Mouse (Mus musculus): ENCODE results near the gene Pex12. TPM values are rescaled to one million over a fixed set of nuclear protein-coding genes. Genes with fewer than 3 reads are reported as not detected.
A peak's percentile ranks its signal among the peaks of the same experiment; 100 is the strongest.
"Not testable (repeated sequence)": the region's sequence is repeated elsewhere in the genome, so short reads cannot be mapped to it uniquely, and the experiment has no call there.

The Pex12 gene
- polyA plus RNA-seq (2016; fragmentation: Nextera tagmentation; extraction: Ambion mirVana) = 15.4 and 18.5 TPM in 2 replicates

DNA sequence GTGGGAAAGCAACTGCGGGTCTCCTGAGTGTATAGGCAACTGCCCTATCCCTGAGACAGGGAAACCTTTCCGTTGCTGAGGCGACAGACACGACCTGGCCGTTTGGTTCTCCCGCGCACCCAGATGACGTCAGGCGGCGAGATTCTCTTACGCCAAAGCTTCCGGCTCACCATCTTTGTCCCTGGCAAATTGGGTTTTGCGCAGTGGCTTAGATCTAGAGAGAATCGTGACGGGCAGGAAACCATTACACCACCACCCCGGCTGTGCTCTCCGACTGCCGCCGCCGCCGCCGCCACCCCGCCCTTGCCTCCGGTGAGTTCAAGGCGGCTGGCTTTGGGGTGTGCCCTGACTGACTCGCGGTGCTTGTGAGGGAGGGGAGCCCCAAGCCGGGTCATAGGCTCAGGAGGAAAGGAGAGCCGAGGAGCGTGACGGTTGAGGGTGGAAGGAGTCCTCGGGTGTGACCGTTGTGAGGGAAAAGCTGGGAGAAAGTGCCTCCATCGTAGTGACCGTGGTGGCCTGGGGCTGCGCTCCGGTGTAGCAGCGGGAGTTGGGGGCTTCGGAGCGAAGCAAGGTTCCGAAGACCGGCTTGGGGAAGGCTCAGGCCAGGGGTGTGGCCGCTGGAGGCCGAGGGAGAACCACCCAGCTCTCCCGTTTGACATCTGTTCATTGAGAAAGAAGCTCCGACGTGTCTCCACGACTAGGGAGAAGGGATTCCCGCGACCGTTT, at the start of gene Pex12:
Gene Pex12 (minus strand): TSS at position 61 of the 726 bp plus-strand sequence.
- Histone ChIP-seq H3K4me3 (replicated peaks) (peak within 1 kb of the TSS; percentile 88), H3K9ac (peak within 1 kb of the TSS; percentile 91), H3K4me1 (peaks cover 32% of the 10 kb centered on the region), H3K27ac (peak within 1 kb of the TSS; percentile 95), H3K27me3 (no peaks in the 10 kb centered on the region), H3K4me2 (peak within 1 kb of the TSS; percentile 72), H3K36me3 (replicated peaks) (no peaks in the 10 kb centered on the region), H3K9me3 (no peaks in the 10 kb centered on the region)
- peak; percentile 80 for ATAC-seq (ENCODE audit: low FRiP score)
- under 1% methylated on average over 51 of the region's 51 CpGs for WGBS

DNA sequence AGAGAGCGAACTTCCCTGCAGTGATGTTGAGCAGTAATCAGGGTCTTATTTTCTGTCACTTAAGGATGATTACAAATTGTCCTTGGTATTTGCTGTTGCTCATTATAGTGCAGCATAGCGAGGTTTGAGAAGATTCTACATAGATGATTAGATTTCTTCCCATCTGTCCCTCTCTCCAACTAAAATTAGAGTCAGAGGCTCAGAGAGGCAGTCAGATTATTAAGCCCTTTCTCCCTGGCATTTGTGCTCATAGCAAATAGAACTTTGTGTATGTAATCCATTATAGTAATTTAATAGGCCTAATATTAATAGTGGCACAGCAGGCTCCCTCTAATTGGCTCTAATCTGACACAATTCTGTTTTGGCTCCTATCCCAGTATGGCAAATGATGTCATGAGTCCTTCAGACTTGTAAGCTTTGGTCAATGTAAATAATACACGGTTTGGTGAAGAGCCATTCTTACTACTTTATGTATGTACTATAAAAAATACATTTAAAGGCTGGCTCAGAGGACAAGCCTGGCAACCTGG, 39.4 kb upstream of the Pex12 start:
- no peaks in the 10 kb centered on the region for H3K4me1 ChIP-seq
- H3K4me3 ChIP-seq (replicated peaks) = no peak overlapping the region
- peaks cover 65% of the 10 kb centered on the region for H3K36me3 ChIP-seq (replicated peaks)
- H3K27ac ChIP-seq = no peak overlapping the region
- H3K4me2 ChIP-seq = no peak overlapping the region
- WGBS = 67% methylated on average over 3 of the region's 3 CpGs
- no peaks in the 10 kb centered on the region for H3K9me3 ChIP-seq
- H3K9ac ChIP-seq = no peak overlapping the region
- H3K27me3 ChIP-seq = no peaks in the 10 kb centered on the region
- no peak for ATAC-seq (ENCODE audit: low FRiP score)

DNA sequence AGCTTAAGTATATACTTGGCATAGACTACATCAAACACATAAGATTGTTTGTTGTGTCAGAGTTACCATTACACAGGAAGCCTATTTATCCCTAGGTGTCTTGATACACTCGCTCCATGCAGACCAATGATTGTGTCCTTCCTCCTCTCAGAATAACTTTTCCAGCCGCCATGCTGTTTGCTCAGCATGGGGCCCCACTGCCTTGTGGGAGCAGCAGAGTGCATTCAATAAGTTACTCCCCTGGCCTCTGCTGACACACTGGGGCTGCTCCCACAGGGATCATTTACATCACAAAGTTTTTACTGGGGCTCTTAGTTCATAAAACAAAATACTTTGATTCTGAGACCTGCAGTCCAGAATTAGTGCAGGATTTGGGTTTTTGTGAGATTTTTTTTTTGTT, 37.3 kb upstream of the Pex12 start:
- no peak for ATAC-seq (ENCODE audit: low FRiP score)
- Histone ChIP-seq H3K4me3 (replicated peaks) (no peak overlapping the region), H3K9ac (no peak overlapping the region), H3K36me3 (replicated peaks) (peaks cover 76% of the 10 kb centered on the region), H3K4me1 (no peaks in the 10 kb centered on the region), H3K9me3 (no peaks in the 10 kb centered on the region), H3K4me2 (no peak overlapping the region), H3K27ac (no peak overlapping the region), H3K27me3 (no peaks in the 10 kb centered on the region)
- WGBS = 29% methylated on average over 2 of the region's 2 CpGs

DNA sequence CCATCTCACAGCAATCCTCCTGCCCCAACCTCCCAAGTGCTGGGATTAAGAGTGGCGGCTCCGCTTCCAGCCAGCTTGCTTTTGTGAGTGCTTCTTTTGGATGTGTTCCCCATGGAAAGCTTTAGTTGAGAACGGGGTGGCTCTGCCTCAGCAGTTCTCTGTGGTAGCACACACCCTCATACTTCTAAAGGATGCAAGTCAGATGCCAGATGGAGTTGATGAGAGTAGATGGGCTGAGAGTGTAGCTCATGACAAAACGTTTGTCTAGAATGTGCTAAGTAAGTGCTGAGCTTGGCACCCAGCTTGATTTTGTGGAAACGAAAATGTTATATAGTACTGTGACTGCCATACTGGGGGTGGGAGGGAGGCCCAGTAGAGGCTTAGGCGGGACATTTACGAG, 33.4 kb upstream of the Pex12 start:
- Histone ChIP-seq H3K36me3 (replicated peaks) (peaks cover 67% of the 10 kb centered on the region), H3K4me2 (no peak overlapping the region), H3K4me3 (replicated peaks) (no peak overlapping the region), H3K9ac (no peak overlapping the region), H3K9me3 (no peaks in the 10 kb centered on the region), H3K4me1 (no peaks in the 10 kb centered on the region), H3K27me3 (no peaks in the 10 kb centered on the region), H3K27ac (no peak overlapping the region)
- 90% methylated on average over 7 of the region's 7 CpGs for WGBS
- ATAC-seq (ENCODE audit: low FRiP score) = no peak

DNA sequence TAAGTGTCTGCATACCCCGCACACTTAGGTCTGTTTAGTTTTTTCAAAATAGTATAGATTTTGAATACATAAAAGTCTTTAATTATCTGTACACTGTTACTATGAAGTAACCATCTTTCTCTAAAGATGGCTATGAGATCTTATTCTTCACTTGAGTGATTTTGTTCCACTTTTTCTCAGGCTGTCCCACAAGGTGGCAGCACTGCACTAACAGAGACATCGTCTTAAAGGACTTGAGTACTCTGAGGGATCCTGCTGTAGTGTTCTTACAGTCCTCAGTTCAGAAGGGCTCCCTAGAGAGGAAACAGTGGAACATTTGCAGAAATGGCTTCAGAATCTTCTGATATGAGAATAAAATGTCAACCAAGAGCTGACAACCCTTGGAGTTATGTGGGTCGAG, 25.0 kb upstream of the Pex12 start:
- Histone ChIP-seq H3K27ac (no peak overlapping the region), H3K4me3 (replicated peaks) (no peak overlapping the region), H3K4me1 (no peaks in the 10 kb centered on the region), H3K27me3 (no peaks in the 10 kb centered on the region), H3K4me2 (no peak overlapping the region), H3K9ac (no peak overlapping the region), H3K36me3 (replicated peaks) (peaks cover 59% of the 10 kb centered on the region), H3K9me3 (no peaks in the 10 kb centered on the region)
- ATAC-seq (ENCODE audit: low FRiP score) = no peak
- 61% methylated on average over 3 of the region's 3 CpGs for WGBS

DNA sequence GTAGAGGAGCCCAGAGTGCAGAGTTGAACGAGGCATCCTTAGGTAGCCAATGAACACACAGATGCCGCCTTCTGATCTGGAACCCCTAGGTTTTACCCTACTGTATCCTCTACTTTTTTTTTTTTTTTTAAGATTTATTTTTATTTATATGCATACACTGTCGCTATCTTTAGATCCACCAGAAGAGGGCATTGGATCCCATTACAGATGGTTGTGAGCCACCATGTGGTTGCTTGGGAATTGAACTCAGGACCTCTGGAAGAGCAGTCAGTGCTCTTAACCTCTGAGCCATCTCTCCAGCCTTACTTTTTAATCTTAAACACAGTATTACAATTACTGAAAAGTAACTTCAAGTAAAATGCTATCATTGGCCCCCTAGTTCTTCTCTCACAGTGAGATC, 24.3 kb upstream of the Pex12 start:
- not testable (repeated sequence) for H3K27me3 ChIP-seq; H3K4me1 ChIP-seq; H3K4me2 ChIP-seq; H3K27ac ChIP-seq; H3K9ac ChIP-seq; H3K4me3 ChIP-seq (replicated peaks); H3K9me3 ChIP-seq; ATAC-seq (ENCODE audit: low FRiP score)
- WGBS = 86% methylated on average over 3 of the region's 3 CpGs
- peaks cover 65% of the 10 kb centered on the region for H3K36me3 ChIP-seq (replicated peaks)

DNA sequence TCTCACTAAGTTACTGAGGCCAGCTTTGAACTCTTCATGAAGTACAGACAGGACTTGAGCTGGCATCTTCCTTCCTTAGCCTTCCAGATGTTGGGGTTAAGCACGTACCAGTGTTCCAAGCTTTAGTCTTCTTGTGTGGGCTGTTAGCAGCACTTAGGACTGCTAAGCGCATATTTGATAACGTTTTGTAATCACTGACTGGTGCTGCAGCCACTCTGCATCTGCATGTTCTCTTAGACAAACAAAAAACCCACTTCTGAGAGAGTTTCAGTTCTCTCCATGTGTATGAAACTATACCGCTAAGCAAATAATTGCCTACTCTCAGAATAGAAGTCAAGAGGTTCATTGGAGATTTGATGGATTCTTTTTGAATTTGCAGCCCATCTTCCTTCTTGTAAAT, 16.7 kb upstream of the Pex12 start:
- WGBS = 82% methylated on average over 4 of the region's 4 CpGs
- Histone ChIP-seq H3K4me3 (replicated peaks) (no peak overlapping the region), H3K36me3 (replicated peaks) (peaks cover 55% of the 10 kb centered on the region), H3K27me3 (no peaks in the 10 kb centered on the region), H3K4me1 (no peaks in the 10 kb centered on the region), H3K4me2 (no peak overlapping the region), H3K9ac (no peak overlapping the region), H3K27ac (no peak overlapping the region), H3K9me3 (no peaks in the 10 kb centered on the region)
- ATAC-seq (ENCODE audit: low FRiP score) = no peak

DNA sequence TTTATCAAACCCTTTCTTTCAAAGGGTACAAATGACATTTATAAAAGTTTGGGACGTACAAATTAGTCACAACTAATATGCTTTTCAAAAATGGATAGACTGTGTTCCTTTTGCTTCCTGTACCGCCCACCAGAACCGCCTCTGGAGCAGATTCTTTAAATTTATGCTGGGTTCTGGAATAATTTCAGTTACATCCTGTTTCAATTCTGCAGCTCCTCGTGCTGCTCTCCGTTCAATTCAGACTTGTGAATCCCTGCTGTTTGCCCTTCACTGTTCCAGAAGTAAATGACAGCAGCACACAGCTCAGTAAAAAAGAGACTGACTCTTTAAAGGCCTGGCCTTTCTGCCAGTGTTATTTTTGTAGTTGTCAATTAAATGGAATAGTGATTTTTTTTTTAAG, 10.1 kb upstream of the Pex12 start:
- Histone ChIP-seq H3K4me1 (no peaks in the 10 kb centered on the region), H3K27ac (no peak overlapping the region), H3K27me3 (no peaks in the 10 kb centered on the region), H3K9ac (no peak overlapping the region), H3K9me3 (no peaks in the 10 kb centered on the region), H3K4me3 (replicated peaks) (no peak overlapping the region), H3K4me2 (no peak overlapping the region), H3K36me3 (replicated peaks) (peaks cover 24% of the 10 kb centered on the region)
- 73% methylated on average over 5 of the region's 5 CpGs for WGBS
- no peak for ATAC-seq (ENCODE audit: low FRiP score)

DNA sequence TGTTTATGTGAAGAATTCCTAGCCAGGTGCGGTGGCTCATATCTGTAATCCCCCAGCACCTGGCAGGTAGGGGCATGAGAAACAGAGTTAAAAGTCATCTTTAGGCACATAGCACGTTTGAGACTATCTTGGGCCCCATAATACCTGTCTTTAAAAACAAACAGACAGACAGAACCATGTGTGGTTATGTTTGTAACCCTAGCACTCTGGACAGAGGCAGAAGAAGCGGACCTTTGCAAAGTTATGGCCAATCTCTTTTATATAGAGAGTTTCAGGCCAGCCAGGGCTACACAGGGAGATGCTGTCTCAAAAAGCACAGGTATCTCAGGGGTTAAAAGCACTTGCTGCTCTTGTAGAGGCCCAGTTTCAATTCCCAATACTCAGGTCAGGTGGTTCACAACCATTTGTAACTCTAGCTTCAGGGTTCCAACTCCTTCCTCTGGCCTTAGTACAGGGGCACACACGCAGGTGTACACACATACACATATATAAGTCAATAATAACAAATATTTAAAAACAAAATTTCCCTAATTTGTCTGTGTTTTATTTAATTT, 4.4 kb upstream of the Pex12 start:
- no peak for ATAC-seq (ENCODE audit: low FRiP score)
- Histone ChIP-seq H3K9me3 (no peaks in the 10 kb centered on the region), H3K9ac (no peak overlapping the region), H3K4me2 (no peak overlapping the region), H3K27ac (no peak overlapping the region), H3K36me3 (replicated peaks) (peaks cover 15% of the 10 kb centered on the region), H3K27me3 (no peaks in the 10 kb centered on the region), H3K4me1 (peaks cover 23% of the 10 kb centered on the region), H3K4me3 (replicated peaks) (no peak overlapping the region)
- 84% methylated on average over 4 of the region's 4 CpGs for WGBS

DNA sequence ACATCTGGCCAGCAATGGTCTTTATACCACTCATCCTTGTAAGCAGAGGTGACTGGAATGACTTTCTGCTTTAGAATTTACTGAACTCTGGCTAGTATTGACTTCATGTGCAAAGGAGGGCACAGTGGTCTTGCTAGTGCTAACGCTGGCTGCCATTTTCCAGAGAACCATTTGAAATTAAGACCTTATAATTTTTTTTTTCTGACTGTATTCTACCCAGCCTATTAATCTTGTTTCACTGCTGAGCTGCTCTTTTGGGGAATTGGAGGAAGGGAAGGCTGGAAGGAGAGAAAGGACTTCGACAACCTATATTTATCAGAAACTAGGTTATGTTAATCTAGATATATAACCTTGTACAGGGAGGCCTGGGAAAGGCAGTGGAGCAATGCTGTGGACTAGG, 2.1 kb upstream of the Pex12 start:
- Histone ChIP-seq H3K4me3 (replicated peaks) (no peak overlapping the region), H3K9me3 (no peaks in the 10 kb centered on the region), H3K9ac (0 out of 2 replicates have a peak overlapping the region, but pooled peaks have one; percentile 38), H3K4me2 (peak overlapping the region; percentile 72; the same call in 1 of the 2 replicates), H3K4me1 (peaks cover 25% of the 10 kb centered on the region), H3K27ac (no peak overlapping the region), H3K36me3 (replicated peaks) (peaks cover 11% of the 10 kb centered on the region), H3K27me3 (no peaks in the 10 kb centered on the region)
- ATAC-seq (ENCODE audit: low FRiP score) = no peak
- WGBS = 90% methylated on average over 2 of the region's 2 CpGs

DNA sequence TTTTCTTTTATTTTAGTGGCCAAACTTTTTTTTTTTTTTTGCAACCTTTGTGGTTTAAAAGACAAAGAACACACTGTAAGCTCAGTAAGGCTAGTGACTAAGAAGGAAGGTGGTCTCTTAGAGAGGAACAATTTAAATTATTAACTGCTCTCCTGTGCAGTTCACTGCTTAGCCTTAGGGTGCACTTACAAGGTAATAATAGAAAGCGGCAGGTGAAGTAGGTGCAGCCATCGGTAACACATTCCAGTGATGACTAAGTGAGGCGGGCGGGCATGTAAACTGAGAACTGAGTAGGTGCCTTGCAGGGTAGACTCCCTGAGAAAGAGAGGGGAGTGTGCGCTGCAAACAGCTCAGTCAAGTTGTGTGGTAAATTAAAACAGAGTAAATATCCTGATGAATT, 1.4 kb upstream of the Pex12 start:
- Histone ChIP-seq H3K36me3 (replicated peaks) (peaks cover 7% of the 10 kb centered on the region), H3K9ac (0 out of 2 replicates have a peak overlapping the region, but pooled peaks have one; percentile 38), H3K4me3 (replicated peaks) (peak overlapping the region; percentile 88), H3K27ac (no peak overlapping the region), H3K4me1 (peaks cover 25% of the 10 kb centered on the region), H3K9me3 (no peaks in the 10 kb centered on the region), H3K27me3 (no peaks in the 10 kb centered on the region), H3K4me2 (peak overlapping the region; percentile 72)
- 64% methylated on average over 5 of the region's 5 CpGs for WGBS
- no peak for ATAC-seq (ENCODE audit: low FRiP score)

DNA sequence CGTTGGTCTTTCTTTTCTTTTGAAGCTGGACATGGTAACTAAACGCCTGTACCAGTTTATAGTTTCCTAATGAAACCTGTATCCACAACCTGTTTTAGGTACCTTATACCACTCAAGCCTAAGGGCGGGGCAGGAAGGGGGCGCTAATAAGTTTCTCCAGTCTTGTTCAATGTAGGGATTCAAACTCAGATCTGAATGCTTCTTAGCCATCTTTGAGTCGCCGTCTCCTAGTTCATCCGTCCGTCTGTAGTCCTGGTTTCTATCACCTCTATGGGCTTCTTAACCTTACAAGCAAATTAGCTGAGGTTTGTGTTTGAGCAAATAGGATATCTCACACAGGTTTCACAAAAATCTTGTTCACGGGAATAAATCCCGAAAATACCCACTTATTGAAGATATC, 262 bp downstream of the Pex12 start:
- Histone ChIP-seq H3K4me1 (peaks cover 38% of the 10 kb centered on the region), H3K9ac (peak overlapping the region; percentile 91; the same call in 1 of the 2 replicates), H3K27me3 (no peaks in the 10 kb centered on the region), H3K4me3 (replicated peaks) (peak overlapping the region; percentile 88), H3K9me3 (no peaks in the 10 kb centered on the region), H3K4me2 (peak overlapping the region; percentile 72), H3K27ac (peak overlapping the region; percentile 95; the same call in 1 of the 2 replicates), H3K36me3 (replicated peaks) (peaks cover 5% of the 10 kb centered on the region)
- no peak for ATAC-seq (ENCODE audit: low FRiP score)
- WGBS = 10% methylated on average over 10 of the region's 10 CpGs

Data from forebrain, embryonic 12.5 days (tissue).